Mouse (Mus musculus) neural tube, embryonic 14.5 days (tissue): ENCODE measurements around the gene Scamp2. TPM values are rescaled to one million over a fixed set of nuclear protein-coding genes. Genes with fewer than 3 reads are reported as not detected.

Source experiments
- ATAC-seq: fragments of 200-750 bp; cut with Nextera tagmentation; 2 replicates; pipeline ENCODE4 v1.8.0; 2017; ENCODE audit warnings: low read depth, mild to moderate bottlenecking, moderate TSS enrichment, moderate library complexity
- H3K27ac ChIP-seq: fragments of 300-500 bp; sonication (generic); 2 replicates; pipeline ENCODE4 v1.5.1; 2014; ENCODE audit warnings: low read depth, mild to moderate bottlenecking, control low read depth, low read length, moderate library complexity, mixed read lengths
- H3K27me3 ChIP-seq: fragments of 300-500 bp; sonication (generic); 2 replicates; pipeline ENCODE4 v1.6.1; 2014; ENCODE audit warnings: low read length; ENCODE audit not compliant: control insufficient read depth, insufficient read depth
- H3K36me3 ChIP-seq: fragments of 300-500 bp; sonication (generic); 2 replicates; pipeline ENCODE4 v1.6.1; 2014; ENCODE audit warnings: low read length, mixed read lengths; ENCODE audit not compliant: control insufficient read depth, insufficient read depth
- H3K4me1 ChIP-seq: fragments of 300-500 bp; sonication (generic); 2 replicates; pipeline ENCODE4 v1.6.1; 2014; ENCODE audit warnings: low read length; ENCODE audit not compliant: control insufficient read depth, insufficient read depth
- H3K4me2 ChIP-seq: fragments of 300-500 bp; sonication (generic); 2 replicates; pipeline ENCODE4 v1.6.1; 2014; ENCODE audit warnings: mild to moderate bottlenecking, low read depth, low read length, control low read depth
- H3K4me3 ChIP-seq: fragments of 300-500 bp; sonication (generic); 2 replicates; pipeline ENCODE4 v1.5.1; 2014; ENCODE audit warnings: low read depth, low read length, control low read depth, mixed read lengths
- H3K9ac ChIP-seq: fragments of 300-500 bp; sonication (generic); replicated peaks from 2 replicates; pipeline ENCODE4 v1.6.1; 2014; ENCODE audit warnings: low read depth, mild to moderate bottlenecking, control low read depth, low read length, mixed read lengths
- H3K9me3 ChIP-seq: fragments of 300-500 bp; sonication (generic); 2 replicates; pipeline ENCODE4 v1.6.1; 2016; ENCODE audit warnings: low read length; ENCODE audit not compliant: control insufficient read depth
- WGBS: fragments of 180-500 bp; shearing (Covaris S2); extraction: QIAGEN DNeasy Blood & Tissue Kit; methylation state at CpG from one replicate; pipeline ENCODE4 v1.1.7; 2014; 5-methylcytosine and 5-hydroxymethylcytosine counted together
- polyA plus RNA-seq: library from polyadenylated mRNA; unstranded; fragments of >200 nt; fragmentation: Nextera tagmentation; extraction: Ambion mirVana; gene quantifications from 2 replicates; pipeline ENCODE4 v1.2.1, GENCODE M21; 2014

Gene Scamp2
- polyA plus RNA-seq, 1 experiment from 2014 or later: 46.1 TPM

DNA sequence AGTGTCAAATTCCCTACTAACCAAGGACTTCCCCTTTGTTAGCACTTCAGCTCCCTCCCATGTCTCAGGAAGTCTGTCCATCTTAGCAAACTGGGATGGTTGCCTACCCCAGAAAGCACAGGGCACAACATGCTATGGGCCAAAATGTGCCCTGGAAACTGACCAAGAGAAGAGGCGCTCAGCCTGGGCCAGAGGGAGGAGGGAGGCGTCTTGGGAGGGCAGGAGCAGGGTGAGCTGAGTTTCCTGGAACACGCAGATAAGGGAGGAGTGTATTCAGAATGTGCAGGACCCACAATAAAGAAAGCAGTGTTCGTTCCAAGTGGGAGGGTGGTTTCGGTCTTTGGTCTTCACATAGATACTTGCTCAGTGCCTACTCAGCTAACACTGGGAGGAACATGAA, 13.5 kb upstream of the Scamp2 start:
- Histone ChIP-seq H3K36me3 (peaks cover 62% of the 10 kb centered on the region), H3K4me3 (no peak overlapping the region), H3K27me3 (no peaks in the 10 kb centered on the region), H3K9me3 (no peaks in the 10 kb centered on the region), H3K4me1 (peaks cover 7% of the 10 kb centered on the region), H3K9ac (no peak overlapping the region), H3K27ac (no peak overlapping the region), H3K4me2 (no peak overlapping the region)
- WGBS: 90% methylated on average over 5 of the region's 5 CpGs
- ATAC-seq: no peak

DNA sequence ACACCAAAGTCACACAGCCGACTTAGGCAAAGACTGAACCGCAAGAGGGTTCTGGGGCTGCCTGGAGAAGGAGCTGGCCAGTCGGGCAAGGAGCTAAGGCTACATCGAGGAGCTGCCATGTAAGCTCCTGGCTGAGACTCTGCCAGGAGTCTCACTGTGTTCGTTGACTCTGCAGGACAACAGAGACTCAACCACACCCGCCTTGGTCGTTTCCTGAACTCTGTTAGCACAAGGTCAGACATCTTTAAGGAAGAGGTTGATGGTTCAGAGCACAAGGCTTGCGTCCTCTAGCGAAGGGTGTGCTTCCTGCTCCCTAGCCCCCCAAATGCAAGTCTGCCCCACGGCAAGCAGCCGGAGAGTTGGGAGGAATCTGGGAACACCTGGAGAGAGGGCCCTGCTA, 12.9 kb upstream of the Scamp2 start:
- Histone ChIP-seq H3K27me3 (no peaks in the 10 kb centered on the region), H3K9me3 (no peaks in the 10 kb centered on the region), H3K36me3 (peaks cover 56% of the 10 kb centered on the region)

DNA sequence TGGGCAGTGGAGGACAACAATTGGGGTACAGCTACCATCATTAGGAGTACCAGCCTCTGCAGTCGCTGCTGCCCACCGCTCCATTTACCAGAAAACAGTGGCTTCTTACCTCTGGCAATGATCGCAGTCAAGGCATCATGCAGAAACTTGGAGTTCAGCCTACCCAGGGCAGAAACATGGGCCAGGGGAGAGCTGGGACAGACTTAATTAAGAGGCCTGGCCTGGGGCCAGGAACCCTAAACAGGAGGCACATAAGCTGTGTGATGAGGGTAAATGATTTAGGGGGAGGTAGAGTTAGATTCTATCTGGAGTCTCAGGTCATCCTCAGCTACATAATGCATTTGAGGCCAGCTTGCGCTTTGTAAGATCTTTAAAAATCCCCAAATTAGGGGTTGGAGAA, 11.6 kb upstream of the Scamp2 start:
- Histone ChIP-seq H3K27ac (no peak overlapping the region), H3K9me3 (no peaks in the 10 kb centered on the region), H3K4me1 (peaks cover 7% of the 10 kb centered on the region), H3K27me3 (no peaks in the 10 kb centered on the region), H3K4me2 (no peak overlapping the region), H3K9ac (peak overlapping the region; percentile 11; the same call in 1 of the 2 replicates), H3K36me3 (peaks cover 47% of the 10 kb centered on the region), H3K4me3 (no peak overlapping the region)
- 79% methylated on average over 4 of the region's 4 CpGs for WGBS
- no peak for ATAC-seq

More for the DNA sequence above, 12.9 kb upstream of the Scamp2 start:
- WGBS: 94% methylated on average over 11 of the region's 11 CpGs
- peaks cover 7% of the 10 kb centered on the region for H3K4me1 ChIP-seq
- no peak for ATAC-seq
- H3K4me2 ChIP-seq: no peak overlapping the region
- H3K4me3 ChIP-seq: no peak overlapping the region
- no peak overlapping the region for H3K9ac ChIP-seq
- no peak overlapping the region for H3K27ac ChIP-seq

DNA sequence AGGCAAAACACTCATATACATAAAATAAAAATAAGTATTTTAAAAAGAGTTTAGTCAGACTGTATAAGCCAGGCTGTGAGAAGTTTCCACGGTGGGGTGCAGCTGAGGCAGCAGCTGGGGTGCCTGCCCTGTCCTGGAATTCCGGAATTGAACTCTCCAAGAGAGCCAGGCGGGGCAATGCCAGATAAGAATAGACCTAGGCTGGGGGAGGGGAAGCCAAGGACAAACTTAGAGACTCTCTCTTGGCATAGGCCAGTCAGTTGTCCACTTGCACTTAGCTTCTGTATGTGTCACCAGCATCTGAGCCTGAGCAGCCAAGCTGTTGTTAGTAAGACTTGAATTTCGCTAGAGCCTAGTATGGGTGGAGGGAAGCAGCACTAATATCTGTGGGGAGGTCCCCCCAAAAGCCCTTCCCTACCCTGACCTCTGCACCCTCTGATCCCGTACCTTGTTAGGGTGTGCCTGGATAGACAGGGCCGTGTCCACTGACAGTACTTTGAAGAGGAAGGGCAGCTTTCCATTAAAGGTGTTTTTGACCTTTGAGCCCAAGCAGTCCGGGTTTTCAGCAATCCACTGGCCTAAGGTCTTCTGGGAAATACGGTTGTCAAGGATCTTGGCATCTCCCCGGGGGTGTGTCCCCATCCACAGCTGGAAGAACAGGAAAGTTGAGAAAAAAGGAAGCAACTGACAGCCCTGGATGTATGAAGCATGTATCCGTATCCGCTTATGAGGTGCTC, 10.4 kb upstream of the Scamp2 start:
- Histone ChIP-seq H3K9me3 (no peaks in the 10 kb centered on the region), H3K27ac (no peak overlapping the region), H3K4me1 (peaks cover 7% of the 10 kb centered on the region), H3K36me3 (peaks cover 36% of the 10 kb centered on the region), H3K4me3 (no peak overlapping the region), H3K9ac (no peak overlapping the region), H3K27me3 (no peaks in the 10 kb centered on the region), H3K4me2 (no peak overlapping the region)
- ATAC-seq: no peak
- 89% methylated on average over 11 of the region's 11 CpGs for WGBS

DNA sequence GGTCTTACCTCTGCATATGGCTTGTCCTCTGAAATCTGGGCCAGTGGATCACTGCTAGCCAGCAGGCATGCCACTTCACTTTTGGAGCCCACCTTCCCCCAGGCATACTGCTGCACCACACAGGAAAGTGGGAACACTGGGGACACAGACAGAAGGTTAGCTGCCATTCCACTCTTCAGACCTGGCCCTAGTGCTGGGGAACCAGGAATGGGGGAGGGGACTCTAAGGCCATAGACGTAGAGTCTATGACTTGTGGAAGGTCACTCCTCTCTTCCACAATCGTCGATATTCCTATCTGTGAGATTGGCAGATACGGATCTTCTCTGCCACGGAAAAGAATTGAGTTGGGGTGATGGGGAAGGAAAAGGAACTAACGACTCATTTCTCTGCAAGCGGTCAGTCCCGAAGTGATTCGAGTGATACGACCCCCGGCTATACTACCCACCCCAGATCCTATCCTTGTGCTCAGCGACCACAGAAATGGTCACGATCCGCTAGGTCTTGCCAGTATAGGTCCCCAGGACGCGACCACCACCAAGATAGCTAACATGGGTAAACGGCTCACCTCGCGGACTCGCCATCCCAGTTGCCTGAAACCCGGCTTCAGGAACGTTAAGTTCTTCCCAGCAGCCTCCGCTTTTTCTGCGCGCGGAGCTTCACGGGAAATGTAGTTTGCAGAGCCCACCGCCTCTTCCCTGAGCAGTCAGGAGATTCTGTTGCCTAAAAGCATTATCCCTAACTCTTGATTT, 8.4 kb upstream of the Scamp2 start, which contains the start of gene Mpi:
Mpi (minus strand) TSS at position 625 of the 749 bp plus-strand sequence.
- Histone ChIP-seq H3K36me3 (peaks cover 23% of the 10 kb centered on the region), H3K27me3 (no peaks in the 10 kb centered on the region), H3K27ac (no peak within 1 kb of the TSS; the same call in 1 of the 2 replicates), H3K4me1 (peaks cover 7% of the 10 kb centered on the region), H3K9me3 (no peaks in the 10 kb centered on the region), H3K4me2 (peak within 1 kb of the TSS; percentile 82), H3K4me3 (peak within 1 kb of the TSS; percentile 53), H3K9ac (peak within 1 kb of the TSS; percentile 68)
- WGBS: under 1% methylated on average over 28 of the region's 28 CpGs
- ATAC-seq: peak; percentile 64

DNA sequence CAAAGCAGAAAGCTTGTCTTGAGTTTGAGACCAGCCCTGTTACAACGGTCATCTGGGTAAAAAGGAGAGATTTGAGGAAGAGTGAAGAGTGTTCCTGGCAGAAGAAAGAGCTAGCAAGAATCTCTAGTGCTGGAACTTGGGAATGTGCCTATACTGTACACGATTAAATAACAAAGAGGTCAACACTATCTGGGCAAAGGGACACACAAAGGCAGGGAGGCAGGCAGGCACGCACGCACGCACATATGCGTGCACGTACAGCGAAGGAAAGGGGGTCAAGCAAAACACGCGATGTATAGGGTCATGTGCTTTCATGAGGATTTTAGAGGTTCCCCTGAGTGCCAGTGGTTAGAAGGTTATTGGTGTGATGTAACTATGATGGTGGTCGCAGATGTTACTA, 7.6 kb upstream of the Scamp2 start:
- Histone ChIP-seq H3K36me3 (peaks cover 15% of the 10 kb centered on the region), H3K9me3 (no peaks in the 10 kb centered on the region), H3K4me3 (no peak overlapping the region), H3K4me2 (no peak overlapping the region), H3K27ac (no peak overlapping the region), H3K9ac (no peak overlapping the region), H3K4me1 (peaks cover 7% of the 10 kb centered on the region), H3K27me3 (no peaks in the 10 kb centered on the region)
- no peak; the same call in 1 of the 2 replicates for ATAC-seq
- 73% methylated on average over 11 of the region's 11 CpGs for WGBS

DNA sequence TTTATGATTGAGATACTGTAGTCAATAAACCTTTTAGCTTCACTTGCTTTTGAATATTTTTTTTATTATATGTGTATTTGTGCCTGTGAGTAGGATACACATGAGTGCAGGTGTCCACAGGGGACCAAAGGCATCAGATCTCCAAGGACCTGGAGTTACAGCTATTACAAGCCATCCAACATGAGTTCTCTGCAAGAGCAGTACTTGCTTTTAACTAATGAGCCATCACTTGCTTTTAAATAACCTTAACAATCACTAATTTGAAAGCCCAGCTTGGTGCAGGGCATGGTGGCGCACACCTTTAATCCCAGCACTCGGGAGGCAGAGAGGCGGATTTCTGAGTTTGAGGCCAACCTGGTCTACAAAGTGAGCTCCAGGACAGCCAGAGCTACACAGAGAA, 6.0 kb upstream of the Scamp2 start:
- H3K9ac ChIP-seq: no peak overlapping the region
- 32% methylated on average over 3 of the region's 3 CpGs for WGBS
- no peaks in the 10 kb centered on the region for H3K9me3 ChIP-seq
- no peak overlapping the region for H3K4me3 ChIP-seq
- H3K27ac ChIP-seq: no peak overlapping the region
- no peak overlapping the region for H3K4me2 ChIP-seq
- peaks cover 7% of the 10 kb centered on the region for H3K4me1 ChIP-seq
- peaks cover 6% of the 10 kb centered on the region; the same call in 1 of the 2 replicates for H3K36me3 ChIP-seq
- H3K27me3 ChIP-seq: no peaks in the 10 kb centered on the region
- ATAC-seq: no peak

DNA sequence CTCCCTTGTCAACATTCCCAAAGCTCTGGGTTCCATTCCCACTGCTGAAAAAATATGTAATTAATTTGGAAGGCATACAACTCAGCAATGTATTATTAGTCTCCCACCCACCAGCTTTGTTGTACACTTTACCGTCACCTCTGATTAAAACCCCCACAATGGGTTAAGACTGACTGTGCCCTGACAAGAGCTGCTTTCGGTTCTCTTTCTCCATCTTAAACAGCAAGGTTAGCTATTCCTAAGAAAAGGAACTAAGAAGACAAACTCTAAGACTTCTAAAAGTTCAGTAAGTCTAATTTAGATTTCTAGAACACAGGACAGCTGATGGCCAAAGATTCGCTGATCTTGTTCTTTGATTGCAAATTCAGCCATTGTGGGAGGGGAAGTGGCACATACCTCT, 3.5 kb upstream of the Scamp2 start:
- no peaks in the 10 kb centered on the region for H3K9me3 ChIP-seq
- H3K36me3 ChIP-seq: no peaks in the 10 kb centered on the region
- peaks cover 10% of the 10 kb centered on the region for H3K4me1 ChIP-seq
- H3K4me3 ChIP-seq: no peak overlapping the region
- 82% methylated on average over 3 of the region's 3 CpGs for WGBS
- no peak overlapping the region for H3K4me2 ChIP-seq
- no peaks in the 10 kb centered on the region for H3K27me3 ChIP-seq
- no peak overlapping the region for H3K9ac ChIP-seq
- no peak for ATAC-seq
- H3K27ac ChIP-seq: no peak overlapping the region

DNA sequence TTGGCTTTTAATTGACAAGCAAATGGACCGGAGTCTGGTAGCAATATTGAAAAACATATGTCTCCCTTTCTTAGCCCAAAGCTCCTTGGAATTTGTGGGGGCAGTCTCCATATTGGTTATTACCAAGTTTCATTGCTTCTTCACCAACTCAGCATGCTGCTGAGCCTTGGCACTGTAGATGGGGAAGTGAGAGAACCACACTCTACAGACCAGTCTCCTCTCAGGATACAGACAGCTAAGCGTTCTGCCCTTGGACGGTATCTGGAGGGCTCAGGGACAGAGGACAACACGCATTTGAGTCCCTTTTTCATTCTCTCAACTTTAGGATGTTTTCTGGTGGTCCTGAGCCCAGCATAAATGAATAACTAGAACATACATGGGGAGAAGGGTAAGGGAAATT, 2.1 kb upstream of the Scamp2 start:
- ATAC-seq: no peak
- Histone ChIP-seq H3K27ac (no peak overlapping the region), H3K27me3 (no peaks in the 10 kb centered on the region), H3K36me3 (no peaks in the 10 kb centered on the region), H3K4me2 (no peak overlapping the region), H3K4me3 (no peak overlapping the region), H3K9me3 (no peaks in the 10 kb centered on the region), H3K9ac (no peak overlapping the region), H3K4me1 (peaks cover 10% of the 10 kb centered on the region)
- 85% methylated on average over 4 of the region's 4 CpGs for WGBS
